In genomic region chr13:34441347-34441746, GRCm38 (mm10) we compare ENCODE assay signal across 20 mouse cellular contexts.
DNase-seq lines count a peak whose midpoint lies in the region; ATAC-seq and TF ChIP-seq lines count a peak whose summit lies in the region.
"Had no signal": no experiment of that assay in that cellular context is flagged by ENCODE, and none has a peak within 500 bp of the region (broad histone marks: within the 10 kb centered on the region; RNA-seq: fewer than 3 reads in every experiment).

No protein-coding gene starts in this region.

- no peak for TF ChIP-seq CTCF in kidney, postnatal 0 days (IDR thresholded peaks at IDR 0.05; ENCODE audit: low read depth)

- peak; percentile 7 for DNase-seq in adrenal gland, postnatal 14 days
- DNase-seq in adrenal gland, adult 18-20 months (ENCODE audit: low spot score in 2 of 2) = no peak
- DNase-seq in kidney, postnatal 0 days (ENCODE audit: low spot score) = peak; percentile 29
- DNase-seq in kidney, postnatal 36 days = no peak
- DNase-seq in retina, postnatal 1 day = peak; percentile 65
- DNase-seq in retina, embryonic 14.5 days (ENCODE audit: low spot score) = no peak
- no peak for DNase-seq in layer of hippocampus, adult 11-12 months (ENCODE audit: low spot score)
- DNase-seq: adrenal gland, adult 2 months; adrenal gland, postnatal 25 days; cerebellum, adult 18-20 months; cerebellum, adult 9-10 months; gastrocnemius, postnatal 10 days; gastrocnemius, postnatal 36 days; heart, adult 11 months had no signal

- 0 out of 2 replicates have a peak, but pooled peaks cover 3% of the 10 kb centered on the region for H3K4me1 ChIP-seq in kidney, postnatal 0 days (replicated peaks; ENCODE audit: insufficient read depth, low read length)

- H3K27me3 ChIP-seq in kidney, postnatal 0 days (ENCODE audit: insufficient read depth, low read length) = no peaks in the 10 kb centered on the region
- H3K27me3 ChIP-seq: forebrain, embryonic 12.5 days; hindbrain, embryonic 12.5 days; hindbrain, embryonic 15.5 days had no signal

- H3K4me2 ChIP-seq in kidney, postnatal 0 days (ENCODE audit: low read length) = no peak overlapping the region
- H3K4me2 ChIP-seq: forebrain, embryonic 12.5 days; heart, embryonic 11.5 days; hindbrain, embryonic 12.5 days; hindbrain, embryonic 15.5 days had no signal

- H3K27ac ChIP-seq in kidney, postnatal 0 days = no peak overlapping the region
- H3K27ac ChIP-seq: forebrain, embryonic 12.5 days; hindbrain, embryonic 12.5 days; hindbrain, embryonic 15.5 days had no signal

- H3K36me3 ChIP-seq in kidney, postnatal 0 days (ENCODE audit: insufficient read depth, low read length) = no peaks in the 10 kb centered on the region
- H3K36me3 ChIP-seq: forebrain, embryonic 12.5 days; hindbrain, embryonic 12.5 days; hindbrain, embryonic 15.5 days had no signal

- 12% methylated on average over 1 of the region's 1 CpGs for WGBS in kidney, postnatal 0 days

- H3K4me3 ChIP-seq in kidney, postnatal 0 days (replicated peaks; ENCODE audit: low read depth, low read length) = no peak overlapping the region
- H3K4me3 ChIP-seq: forebrain, embryonic 12.5 days; hindbrain, embryonic 12.5 days; hindbrain, embryonic 15.5 days had no signal

- no peak overlapping the region for H3K9ac ChIP-seq in kidney, postnatal 0 days (ENCODE audit: low read depth, low read length)
- H3K9ac ChIP-seq: forebrain, embryonic 12.5 days; hindbrain, embryonic 12.5 days; hindbrain, embryonic 15.5 days had no signal

- no peaks in the 10 kb centered on the region for H3K9me3 ChIP-seq in kidney, postnatal 0 days (replicated peaks; ENCODE audit: low read length)
- H3K9me3 ChIP-seq: forebrain, embryonic 12.5 days; hindbrain, embryonic 12.5 days; hindbrain, embryonic 15.5 days had no signal

- ATAC-seq in kidney, postnatal 0 days (replicated peaks; ENCODE audit: low FRiP score, low read depth) = 0 out of 2 replicates have a peak, but pooled peaks have one; percentile 36
- ATAC-seq: activated CD4-positive, CD25-positive, alpha-beta regulatory T cell, adult 4 months; forebrain, embryonic 16.5 days had no signal

Comparison
In these comparisons a context has a peak if more than half of its experiments do, and no peak if none do; other contexts are left out.
1. DNase-seq: peak in adrenal gland, postnatal 14 days (single experiment), kidney, postnatal 0 days (single experiment) and retina, postnatal 1 day (single experiment); none in adrenal gland, adult 18-20 months (0 of 2), kidney, postnatal 36 days (0 of 2), retina, embryonic 14.5 days (single experiment) and layer of hippocampus, adult 11-12 months (single experiment).